Mouse (Mus musculus) testis, postnatal 14 days (tissue): Measurements from ENCODE around the gene Rab11fip5.
A peak's percentile ranks its signal among the peaks of the same experiment; 100 is the strongest.

ENCODE experiments used
- DNase-seq: peaks from one replicate; pipeline ENCODE4 v3.0.0; 2021; ENCODE audit warnings: low spot score

Rab11fip5 gene

DNA sequence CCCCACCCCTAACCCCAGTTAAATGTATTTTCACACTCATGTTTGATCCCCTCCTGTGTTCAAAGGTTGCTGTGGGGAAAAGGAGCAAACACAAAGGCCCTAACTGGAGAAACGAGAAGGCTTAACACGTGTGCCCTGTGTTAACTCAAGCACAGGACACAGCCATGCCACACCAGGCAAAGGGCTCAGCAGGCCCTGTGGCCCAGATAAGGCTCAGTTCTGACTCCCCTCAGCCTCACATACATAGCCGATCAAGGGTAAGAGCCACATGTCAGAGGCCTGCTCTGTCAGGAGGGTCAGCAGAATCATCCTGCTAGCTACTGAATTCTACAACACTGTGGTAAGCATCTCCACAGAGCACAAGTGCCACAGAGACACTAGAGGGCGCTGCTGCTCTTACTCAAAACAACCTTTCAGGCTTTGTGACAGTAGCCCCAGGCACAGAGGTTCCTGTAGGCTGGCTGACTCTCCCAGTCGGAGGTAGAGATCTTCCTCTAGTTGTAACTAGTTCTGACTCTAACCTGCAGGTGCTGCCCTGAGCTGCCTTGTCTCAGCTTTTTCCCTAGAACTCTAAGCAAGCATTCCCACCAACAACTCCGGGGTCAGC lies 28.3 kb downstream of the Rab11fip5 start:
- DNase-seq: peak; percentile 72

DNA sequence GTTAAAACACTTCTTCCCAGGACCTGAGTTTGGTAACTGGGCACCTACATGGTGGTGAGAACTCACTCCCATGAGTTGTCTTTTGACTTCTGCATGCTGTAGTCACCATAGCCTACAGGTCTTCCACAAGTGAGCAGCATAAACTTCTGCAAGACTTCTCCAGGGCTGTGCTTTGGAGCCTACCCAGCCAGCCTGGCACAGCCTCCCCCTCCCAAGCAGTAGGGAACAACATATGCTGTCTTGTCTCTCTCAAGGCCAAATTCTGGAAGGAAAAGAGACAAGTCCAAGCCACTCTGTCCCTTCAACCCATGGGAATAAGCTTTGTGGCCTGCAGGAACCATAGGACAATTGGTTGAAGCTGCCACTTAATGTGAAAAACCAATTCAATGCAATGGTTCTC lies 29.5 kb downstream of the Rab11fip5 start:
- no peak for DNase-seq

DNA sequence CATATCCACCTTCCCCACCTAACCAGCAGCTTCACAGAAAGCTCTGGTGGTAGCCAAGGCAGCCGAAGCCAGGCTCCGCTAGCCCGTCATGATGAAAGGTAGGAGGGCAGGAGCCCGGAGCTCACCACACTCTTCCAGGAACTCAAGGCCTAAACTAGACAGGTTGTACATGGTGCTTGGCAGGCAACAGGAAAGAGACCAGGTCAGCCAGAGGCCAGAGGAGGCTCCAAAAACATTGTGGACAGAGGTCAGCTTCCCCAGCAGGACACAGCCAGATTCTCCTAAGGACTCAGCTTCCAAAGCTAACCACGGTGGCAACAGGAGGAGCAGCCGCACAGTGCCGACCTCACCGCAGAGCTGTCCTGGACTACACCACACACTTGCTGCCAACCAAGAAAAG lies 31.4 kb downstream of the Rab11fip5 start:
- no peak for DNase-seq

DNA sequence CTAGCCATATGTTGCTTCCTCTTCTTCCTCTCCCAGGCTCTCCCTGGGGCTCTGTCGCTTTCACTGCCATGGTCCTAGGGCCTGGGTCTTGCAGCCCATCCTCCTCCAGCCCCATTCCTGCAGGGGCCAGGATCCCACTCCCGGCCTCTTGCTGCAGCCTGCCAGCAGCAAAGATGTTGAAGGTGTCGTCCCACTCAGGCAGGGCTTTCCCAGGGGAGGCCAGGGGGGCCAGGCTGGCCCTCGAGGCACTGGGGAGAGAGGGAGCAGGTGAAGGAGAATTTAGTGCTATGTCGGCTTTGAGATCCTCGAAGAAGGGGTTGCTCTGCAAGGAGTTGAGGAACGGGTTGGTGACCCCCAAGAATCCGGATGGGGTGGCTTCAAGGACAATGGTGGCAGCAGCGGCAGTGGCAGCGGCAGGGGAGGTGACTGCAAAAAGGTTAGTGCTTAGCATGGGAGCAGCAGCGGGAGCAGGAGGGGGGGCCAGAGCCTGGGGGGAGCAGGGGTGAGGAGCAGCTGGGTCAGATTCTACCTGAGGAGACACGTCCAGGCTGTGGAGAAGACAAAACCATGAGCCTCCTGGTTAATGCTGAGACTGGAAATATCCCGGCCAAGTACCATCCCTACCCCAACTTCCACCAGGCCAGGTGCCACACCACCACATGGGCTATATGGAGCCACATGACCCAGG lies 32.5 kb downstream of the Rab11fip5 start:
- DNase-seq: no peak

DNA sequence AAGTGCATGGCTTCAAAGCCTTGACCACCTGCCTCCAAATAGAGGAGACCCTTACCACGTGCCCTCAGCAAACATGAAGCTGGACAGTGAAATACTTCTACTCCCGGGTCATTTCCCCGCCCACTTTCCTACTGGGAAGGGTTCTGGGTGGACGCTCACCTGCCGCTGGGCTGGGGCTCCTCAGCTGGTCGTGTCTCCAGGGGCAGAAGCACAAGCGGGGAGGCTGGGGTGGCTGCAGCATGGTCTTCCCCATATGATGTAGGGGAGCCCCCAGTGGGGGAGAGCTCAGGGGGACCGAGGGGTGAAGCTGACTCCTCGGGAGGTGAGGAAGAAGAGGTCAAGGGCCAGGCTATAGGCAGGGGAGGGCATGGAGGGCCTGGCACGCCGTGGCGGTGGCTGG lies 34.2 kb downstream of the Rab11fip5 start:
- DNase-seq: no peak

DNA sequence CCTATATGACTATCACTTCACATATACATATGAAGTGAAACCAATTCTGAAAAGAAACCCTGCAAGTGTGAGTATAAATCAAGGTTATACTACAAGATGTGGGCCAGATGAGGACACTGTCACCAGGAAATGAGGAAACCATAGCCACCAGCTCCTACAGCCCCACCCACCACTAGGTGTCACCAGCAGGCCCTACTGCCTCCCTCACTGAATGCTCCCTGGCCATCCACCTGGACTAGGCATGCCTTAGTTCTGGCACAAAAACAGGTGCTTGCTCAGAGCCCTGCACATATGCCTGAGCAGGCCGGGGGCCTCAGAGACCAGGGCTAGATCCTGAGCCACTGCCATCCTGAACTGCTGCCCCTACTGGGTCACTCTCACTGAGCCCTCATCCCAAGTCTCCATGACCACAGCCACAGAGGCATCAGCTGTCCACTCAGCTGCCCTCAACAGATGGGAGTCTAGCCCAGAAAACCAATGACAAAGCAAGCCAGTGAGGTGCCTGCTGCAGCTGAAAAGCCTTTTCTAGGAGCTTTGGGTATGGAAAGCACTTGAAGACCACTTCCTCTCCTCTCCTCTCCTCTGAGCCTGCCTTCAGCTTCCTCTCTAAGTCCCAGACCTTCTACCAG lies 35.0 kb downstream of the Rab11fip5 start:
- no peak for DNase-seq

DNA sequence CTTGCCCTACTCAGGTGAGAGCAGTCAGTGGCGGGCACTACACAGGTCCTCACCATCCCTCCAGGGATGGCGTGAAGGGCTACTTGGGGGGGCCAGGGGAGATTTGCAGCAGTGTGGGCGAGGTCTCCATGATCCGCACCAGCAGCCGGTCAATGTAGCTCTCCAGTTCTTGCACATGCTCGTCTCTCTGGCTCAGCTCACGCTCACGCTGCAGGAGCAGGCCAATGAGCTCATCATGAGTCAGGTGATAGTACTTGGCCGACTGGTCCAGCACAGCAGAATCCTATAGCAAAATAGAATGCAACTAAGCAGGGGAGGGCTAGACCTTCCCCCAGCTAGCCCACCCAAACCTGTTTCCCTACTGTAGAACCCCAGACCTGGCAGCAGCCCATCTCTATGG lies 37.5 kb downstream of the Rab11fip5 start:
- DNase-seq: no peak

DNA sequence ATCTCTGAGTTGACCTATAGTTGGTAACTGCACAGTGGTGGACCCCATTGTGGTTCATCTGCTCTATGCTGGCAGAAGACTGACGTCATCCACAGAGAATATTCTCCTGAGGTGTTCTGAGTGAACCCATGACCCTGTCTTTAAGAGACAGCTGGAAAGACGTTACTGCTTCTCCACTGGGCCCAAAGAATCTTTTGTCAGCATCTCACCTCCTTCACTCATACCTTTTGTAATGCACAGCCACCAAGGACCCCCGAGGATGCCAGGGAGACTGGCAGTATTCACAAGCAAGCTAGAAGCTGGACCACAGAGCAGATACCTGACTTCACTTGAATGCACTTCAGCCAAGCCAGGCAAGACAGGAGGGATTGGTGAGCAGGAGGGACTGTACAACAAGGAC lies 39.1 kb downstream of the Rab11fip5 start:
- no peak for DNase-seq

DNA sequence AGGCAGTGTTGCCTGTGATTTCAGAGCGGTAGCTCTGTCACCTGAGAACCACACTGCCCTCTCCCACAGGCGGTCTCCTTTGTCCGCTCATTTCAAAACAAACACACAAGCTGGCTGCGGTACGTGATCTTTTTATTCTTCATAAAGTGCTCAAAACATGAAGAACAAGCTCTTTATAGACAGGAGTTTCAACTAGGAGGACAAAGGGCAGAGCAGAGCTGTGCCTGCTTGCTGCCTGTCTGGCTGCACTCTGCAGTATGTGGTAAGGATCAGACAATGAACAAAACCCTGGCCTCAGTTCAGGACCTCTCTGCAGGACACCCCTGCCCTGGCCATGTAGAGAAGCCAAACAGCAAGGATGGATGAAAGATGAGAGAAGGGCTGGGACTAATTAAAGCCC lies 39.6 kb downstream of the Rab11fip5 start:
- DNase-seq: no peak

DNA sequence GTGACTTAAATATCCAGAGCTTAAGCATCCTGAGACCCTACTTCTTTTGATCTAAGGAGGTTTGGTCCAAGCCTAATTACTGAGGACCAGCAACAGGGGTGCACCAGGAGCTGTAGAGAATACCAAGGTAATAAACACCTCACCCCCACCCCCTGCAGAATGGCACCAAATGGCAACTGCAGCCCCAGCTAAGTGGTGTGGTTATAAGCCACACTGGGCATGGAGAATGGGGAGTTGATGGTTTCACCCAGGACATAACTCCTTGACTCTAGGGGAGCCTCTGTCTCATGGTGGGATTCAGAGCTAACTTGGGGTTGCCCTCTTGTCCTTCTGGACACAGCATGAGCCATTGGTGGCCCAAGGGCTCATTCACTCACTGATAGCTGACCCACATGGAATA lies 40.2 kb downstream of the Rab11fip5 start:
- DNase-seq: no peak

DNA sequence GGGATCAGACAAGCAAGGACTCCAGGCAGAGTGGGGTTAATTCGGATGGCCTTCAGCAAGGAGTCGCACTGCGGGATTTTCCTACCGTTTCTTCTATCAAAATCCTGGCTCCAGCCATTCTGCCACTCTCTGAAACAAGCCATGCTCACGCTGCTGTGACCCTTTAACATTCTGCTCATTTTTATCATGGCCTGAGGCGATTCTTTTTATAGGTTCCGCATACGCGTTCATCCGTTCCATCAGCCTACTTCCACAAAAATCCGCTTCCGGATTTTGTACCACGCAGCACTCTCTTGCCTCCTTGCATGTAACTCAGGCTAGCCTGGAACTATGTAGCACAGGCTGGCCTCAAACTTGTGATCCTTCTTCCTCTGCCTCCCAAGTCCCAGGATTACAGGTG lies 40.7 kb downstream of the Rab11fip5 start:
- DNase-seq: no peak

DNA sequence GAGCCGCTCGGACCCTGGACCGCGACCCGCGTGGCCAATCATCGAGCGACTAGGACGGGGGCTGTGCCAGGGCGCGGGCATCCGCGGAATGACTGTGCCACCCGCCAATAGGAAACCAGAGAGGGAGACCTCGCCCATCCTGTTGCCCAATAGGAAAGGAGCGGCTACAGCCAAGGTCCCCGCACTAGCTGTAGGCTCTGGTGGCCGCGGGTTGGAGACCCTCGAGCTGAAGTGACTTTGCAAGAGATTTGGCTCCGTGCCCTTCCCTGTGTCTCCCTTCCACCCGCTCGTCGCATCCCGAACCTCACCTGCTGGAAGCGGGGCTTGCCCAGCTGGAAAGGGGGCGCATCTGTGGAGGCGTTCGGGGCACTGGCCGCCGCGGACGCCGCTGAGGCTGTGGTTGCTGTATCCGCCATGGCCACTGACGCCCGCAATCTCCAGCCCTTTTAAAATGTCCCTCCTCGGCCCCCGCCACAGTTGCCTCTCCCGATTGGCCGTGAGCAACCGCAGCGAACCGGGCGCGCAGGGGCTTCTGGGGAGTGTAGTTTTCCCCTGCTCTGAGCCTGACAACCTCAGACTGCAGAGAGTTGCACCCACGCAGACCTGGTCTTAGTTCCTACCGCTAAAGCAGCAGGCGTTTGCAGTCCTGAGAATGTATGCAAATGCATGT lies 41.3 kb downstream of the Rab11fip5 start, which contains the start of gene Sfxn5:
TSS of gene Sfxn5 (minus strand) at position 423 of the 670 bp plus-strand sequence.
- peak; percentile 92 for DNase-seq

DNA sequence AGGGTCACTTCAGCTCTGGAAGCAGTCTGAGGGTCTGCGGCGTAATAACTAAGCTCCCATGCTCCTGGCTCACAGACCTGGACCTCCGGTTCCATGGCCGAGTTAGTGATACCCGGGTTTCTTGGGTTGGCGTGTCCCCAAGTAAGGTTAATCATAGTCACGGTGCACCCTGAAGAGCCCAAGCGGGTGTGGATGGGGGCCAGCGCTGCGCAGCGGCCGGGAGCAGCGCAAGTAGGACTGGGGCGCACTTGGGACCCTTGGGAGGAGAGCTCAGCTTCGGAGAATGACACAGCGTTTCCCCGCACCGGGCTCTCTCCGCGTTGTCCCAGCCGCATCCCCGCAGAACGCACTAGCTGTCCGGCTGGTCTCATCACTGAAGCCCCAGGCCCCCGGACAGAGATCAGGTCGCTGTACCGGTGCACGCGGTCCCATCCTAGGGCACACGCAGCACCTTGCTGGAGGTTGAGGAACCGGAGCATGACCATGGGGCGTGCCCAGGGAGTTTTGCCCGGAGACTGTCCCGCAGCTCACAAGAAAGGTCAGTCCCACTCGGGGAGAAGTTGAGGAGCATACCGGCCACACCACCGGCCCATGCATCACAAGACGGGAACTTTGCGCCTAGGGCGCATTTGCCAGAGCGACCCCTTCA lies 42.0 kb downstream of the Rab11fip5 start:
- DNase-seq: no peak

DNA sequence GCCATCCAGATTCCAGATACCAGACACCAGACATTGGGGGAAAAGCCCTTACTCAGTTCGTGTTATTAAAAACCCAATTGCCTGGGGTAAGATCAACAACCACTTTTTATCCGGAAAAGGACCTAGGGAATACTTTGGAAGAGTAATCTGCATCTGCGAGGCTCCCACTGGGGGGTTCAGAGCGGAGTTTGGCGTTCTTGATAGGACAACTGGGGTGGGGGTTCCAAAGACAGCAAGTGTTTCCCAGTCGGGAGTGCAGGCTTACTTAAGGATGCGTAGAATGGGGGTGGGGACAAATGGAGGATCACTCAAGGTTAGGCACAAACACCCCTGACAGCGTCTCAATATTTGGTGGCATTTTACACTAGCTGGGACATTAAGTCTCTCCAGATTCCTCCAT lies 42.7 kb downstream of the Rab11fip5 start:
- DNase-seq: no peak

DNA sequence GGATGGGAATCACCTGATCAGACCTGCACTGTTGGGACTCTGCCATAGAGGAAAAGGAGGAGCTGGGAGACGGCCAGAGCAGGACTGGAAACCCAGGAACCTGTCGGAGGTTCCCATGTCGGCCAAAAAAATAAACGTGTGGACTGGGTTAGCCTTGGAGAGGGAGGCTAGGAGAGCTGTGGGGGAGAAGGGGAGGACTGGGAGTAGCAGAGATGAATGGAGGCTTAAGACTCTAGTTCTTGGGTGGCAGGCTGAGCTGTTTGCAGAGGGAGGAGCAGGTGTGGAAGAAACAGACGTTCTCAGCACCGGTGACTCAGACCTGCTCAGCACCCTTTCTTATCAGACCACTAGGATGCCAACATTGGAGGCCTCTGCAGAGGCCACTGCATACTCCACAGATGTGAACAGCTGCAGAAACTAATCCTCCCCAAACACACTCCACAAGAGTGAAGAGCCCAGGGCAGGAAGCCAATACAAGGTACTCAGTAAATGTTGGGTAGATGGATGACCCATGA lies 43.2 kb downstream of the Rab11fip5 start:
- DNase-seq: no peak

DNA sequence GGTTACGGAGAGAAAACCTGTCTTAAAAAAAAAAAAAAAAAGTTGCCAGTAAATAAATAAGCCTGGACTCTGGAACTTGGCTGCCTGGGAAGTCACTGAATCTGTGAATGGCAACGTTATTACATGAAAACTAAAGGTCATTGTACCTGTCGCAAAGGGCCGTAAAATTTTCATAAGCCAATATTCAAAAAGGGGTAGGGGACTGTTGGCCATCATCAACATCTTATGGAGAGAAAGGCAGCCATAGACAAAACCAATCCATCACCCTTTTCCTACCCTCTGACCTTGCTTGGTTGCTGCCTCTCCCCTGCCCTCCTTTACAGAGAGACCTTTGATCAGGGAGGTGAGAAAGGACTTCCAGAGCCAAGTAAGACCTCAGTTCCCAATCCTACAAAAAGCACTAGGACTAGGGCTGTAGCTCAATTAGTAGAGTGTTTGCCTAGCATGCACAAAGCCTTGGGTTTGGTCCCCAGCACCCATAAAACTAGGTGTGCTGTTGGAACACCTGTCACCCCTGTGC lies 44.7 kb downstream of the Rab11fip5 start:
- no peak for DNase-seq

DNA sequence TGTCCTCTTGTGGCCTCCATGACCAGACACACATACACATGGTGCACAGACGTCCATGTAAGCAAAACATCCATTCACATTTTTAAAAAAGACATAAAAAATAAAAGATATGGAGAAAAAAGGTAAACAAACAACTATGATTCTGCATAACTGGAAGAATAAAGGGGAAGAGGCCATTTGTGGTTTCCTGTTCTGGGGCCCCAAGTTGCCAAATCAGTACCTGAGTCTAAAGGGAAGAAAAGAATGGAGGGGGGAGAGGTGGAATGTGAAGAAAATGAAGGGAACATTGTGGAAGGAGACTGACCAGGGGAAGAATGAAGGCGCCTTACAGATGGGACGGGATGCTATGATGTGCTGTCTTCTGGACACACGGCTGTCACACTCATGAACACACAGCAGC lies 47.9 kb downstream of the Rab11fip5 start:
- no peak for DNase-seq

DNA sequence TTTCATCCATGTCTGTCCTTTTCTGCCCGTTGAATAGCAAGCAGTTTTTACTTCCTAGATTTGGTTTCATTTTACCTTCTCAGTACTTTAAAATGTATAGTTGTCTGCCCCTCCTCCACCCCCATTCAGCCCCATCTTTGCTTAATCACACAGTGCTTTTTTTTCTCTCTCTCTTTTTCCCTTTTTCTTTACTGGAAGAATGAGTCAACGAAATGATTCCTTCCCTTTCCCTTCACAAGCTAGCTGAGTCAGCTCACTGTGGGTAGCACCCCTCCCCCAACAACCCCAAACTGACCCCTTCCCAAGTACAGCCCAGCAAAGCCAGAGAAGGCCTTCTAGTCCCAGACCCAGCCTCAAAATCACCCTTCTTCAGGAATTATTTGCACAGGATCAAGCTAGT lies 49.3 kb downstream of the Rab11fip5 start:
- DNase-seq: no peak

DNA sequence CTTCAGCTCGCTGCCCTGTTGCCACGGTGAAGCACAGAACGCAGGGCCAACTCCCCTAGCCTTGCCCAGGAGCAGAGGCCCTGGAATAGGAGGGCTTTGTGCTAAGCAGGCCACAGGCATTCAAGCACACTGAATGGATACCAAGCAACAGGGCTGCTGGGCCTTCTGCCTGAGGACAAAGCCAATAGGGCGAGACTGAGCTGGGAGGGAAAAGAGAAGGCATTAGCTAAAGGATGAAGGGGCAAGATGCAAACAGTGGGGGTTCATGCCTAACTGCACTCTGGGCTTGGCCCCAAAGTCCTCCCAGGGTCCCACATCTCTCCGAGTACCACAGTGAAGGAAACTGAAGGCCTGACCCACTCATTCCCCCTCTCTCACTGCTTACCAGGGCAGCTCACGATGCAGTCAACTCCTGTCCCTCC lies 54.0 kb downstream of the Rab11fip5 start:
- no peak for DNase-seq

DNA sequence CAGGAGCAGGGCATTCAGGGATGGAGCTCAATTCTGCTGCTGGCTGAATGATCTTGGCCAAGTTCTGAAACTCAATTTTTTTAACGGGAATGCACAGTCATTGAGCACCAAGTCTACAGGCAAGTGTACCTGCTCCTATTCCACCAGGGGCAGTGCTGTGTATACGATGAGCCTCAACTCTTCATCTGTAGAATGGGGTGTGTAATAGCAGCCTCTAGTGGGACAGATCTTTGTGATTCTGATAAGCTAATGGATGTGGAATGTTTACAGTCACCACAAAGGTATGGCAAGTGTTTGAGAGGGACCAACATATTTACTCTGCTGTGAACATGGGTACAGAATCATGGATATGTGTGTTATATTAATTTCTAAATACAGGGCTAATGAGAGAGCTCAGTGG lies 58.2 kb downstream of the Rab11fip5 start:
- no peak for DNase-seq

DNA sequence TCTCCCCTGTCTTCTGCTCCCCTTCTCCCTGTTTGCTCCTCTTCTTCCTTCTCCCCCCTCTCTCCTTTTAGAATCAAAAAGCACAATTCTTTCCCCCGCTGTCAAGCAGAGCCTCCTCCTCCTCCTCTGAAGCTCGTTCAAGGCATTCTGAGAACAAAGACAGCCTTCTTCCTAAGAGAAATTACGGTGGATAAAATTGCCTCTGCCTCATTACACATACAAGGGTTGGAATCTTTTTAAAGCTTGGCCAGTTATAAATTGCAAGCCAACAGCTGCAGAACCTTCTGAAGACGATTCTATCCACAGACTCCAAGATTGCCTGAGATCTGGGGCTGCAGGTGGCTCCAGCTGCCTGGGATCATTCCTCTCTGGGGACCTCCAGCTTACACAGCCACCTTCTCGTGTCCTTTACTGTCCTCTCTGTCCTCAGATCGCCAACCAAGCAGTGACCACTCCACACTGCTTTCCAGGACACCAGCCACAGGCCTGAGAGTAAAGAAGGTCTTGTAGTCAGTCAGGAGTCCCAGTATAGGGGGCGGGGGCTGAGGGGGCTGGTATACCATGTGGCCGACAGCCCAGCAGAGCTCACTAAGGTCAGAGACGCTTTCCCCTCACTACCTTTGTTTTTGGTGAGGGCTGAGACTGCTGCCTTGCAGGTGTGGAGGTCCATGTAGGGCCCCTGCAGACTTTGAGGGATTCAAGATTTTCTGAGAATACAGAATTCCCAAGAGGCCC lies 60.2 kb downstream of the Rab11fip5 start:
- no peak for DNase-seq
